ENCODE assay signal across 8 mouse cellular contexts in the genomic region with DNA sequence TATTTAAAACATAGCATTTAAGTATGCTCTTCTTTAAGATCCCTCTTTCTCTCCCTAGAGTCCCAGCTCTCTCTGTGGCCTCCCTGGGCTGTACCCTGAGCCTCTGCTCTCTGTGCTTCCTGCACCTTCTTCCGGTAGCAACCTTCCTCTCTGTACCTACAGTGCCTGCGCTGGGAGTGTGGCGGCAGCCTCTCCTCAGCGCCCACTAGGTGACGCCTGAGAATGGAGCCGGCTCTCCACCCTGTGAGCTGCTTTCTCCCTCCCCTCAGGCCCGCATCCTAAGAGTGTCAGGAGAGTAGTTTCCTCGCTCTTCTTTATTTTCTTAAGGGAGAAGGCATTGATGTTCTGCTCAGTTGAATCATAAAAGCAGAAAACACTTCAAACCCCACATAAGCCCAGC. TPM values are rescaled to one million over a fixed set of nuclear protein-coding genes. Genes with fewer than 3 reads are reported as not detected.
DNase-seq lines count a peak whose midpoint lies in the region; ATAC-seq and TF ChIP-seq lines count a peak whose summit lies in the region.

No protein-coding gene starts in this region.

- intact Hi-C loops in heart, postnatal 10 days (cut with DNase I): loop anchor here (2.0 kb wide), 2 partner anchors 323 to 469 kb away; no protein-coding TSS in a partner anchor
- intact Hi-C loops in heart, postnatal 25 days (cut with DNase I): loop anchor here (10.0 kb wide), 1 partner anchor 321 kb away; no protein-coding TSS in a partner anchor

- 7% methylated on average over 8 of the region's 8 CpGs for WGBS in forebrain, embryonic 13.5 days
- WGBS in kidney, embryonic 16.5 days: 5% methylated on average over 8 of the region's 8 CpGs
- WGBS in liver, postnatal 0 days (ENCODE audit: insufficient replicate concordance): 7% methylated on average over 8 of the region's 8 CpGs
- 9% methylated on average over 8 of the region's 8 CpGs for WGBS in stomach, embryonic 15.5 days

- H3K4me3 ChIP-seq in forebrain, embryonic 13.5 days: no peak overlapping the region
- H3K4me3 ChIP-seq in kidney, embryonic 16.5 days (ENCODE audit: low read length): no peak overlapping the region
- H3K4me3 ChIP-seq in liver, postnatal 0 days (ENCODE audit: low read depth, low read length): no peak overlapping the region
- H3K4me3 ChIP-seq in stomach, embryonic 15.5 days (replicated peaks): no peak overlapping the region

- ATAC-seq in forebrain, embryonic 13.5 days: peak; percentile 82
- ATAC-seq in kidney, embryonic 16.5 days (ENCODE audit: low FRiP score, low TSS enrichment): peak; percentile 92
- no peak for ATAC-seq in liver, postnatal 0 days
- ATAC-seq in stomach, embryonic 15.5 days (ENCODE audit: insufficient read depth, low FRiP score, low read depth): peak; percentile 79; the same call in 1 of the 2 replicates
- ATAC-seq in activated CD4-positive, CD25-positive, alpha-beta regulatory T cell, adult 4 months: no peak

- no peak overlapping the region for H3K9ac ChIP-seq in forebrain, embryonic 13.5 days
- H3K9ac ChIP-seq in kidney, embryonic 16.5 days (replicated peaks; ENCODE audit: low read length): no peak overlapping the region
- no peak overlapping the region for H3K9ac ChIP-seq in liver, postnatal 0 days (replicated peaks)
- no peak overlapping the region for H3K9ac ChIP-seq in stomach, embryonic 15.5 days

- peak; percentile 25 to 35 for DNase-seq in heart, postnatal 10 days
- no peak for DNase-seq in heart, postnatal 25 days (ENCODE audit: low spot score)
- DNase-seq in ZHBTc4 (ENCODE audit: low read depth, low spot score): peak; percentile 71
- peak; percentile 22 for DNase-seq in liver, postnatal 0 days

- H3K4me2 ChIP-seq in forebrain, embryonic 13.5 days: no peak overlapping the region
- H3K4me2 ChIP-seq in kidney, embryonic 16.5 days (replicated peaks; ENCODE audit: low read depth, low read length): no peak overlapping the region
- H3K4me2 ChIP-seq in liver, postnatal 0 days (ENCODE audit: low read depth, low read length): no peak overlapping the region
- H3K4me2 ChIP-seq in stomach, embryonic 15.5 days: no peak overlapping the region

- no peaks in the 10 kb centered on the region for H3K9me3 ChIP-seq in forebrain, embryonic 13.5 days (replicated peaks)
- no peaks in the 10 kb centered on the region for H3K9me3 ChIP-seq in kidney, embryonic 16.5 days (ENCODE audit: low read length)
- H3K9me3 ChIP-seq in liver, postnatal 0 days (ENCODE audit: low read length): no peaks in the 10 kb centered on the region
- H3K9me3 ChIP-seq in stomach, embryonic 15.5 days: no peaks in the 10 kb centered on the region

- no peaks in the 10 kb centered on the region for H3K4me1 ChIP-seq in forebrain, embryonic 13.5 days
- no peaks in the 10 kb centered on the region for H3K4me1 ChIP-seq in kidney, embryonic 16.5 days (ENCODE audit: insufficient read depth, low read length)
- no peaks in the 10 kb centered on the region for H3K4me1 ChIP-seq in liver, postnatal 0 days (ENCODE audit: insufficient read depth)
- H3K4me1 ChIP-seq in stomach, embryonic 15.5 days: no peaks in the 10 kb centered on the region

- TF ChIP-seq CTCF in liver, postnatal 0 days (IDR thresholded peaks at IDR 0.05; ENCODE audit: low read depth): peak; percentile 51

- no peak overlapping the region for H3K27ac ChIP-seq in forebrain, embryonic 13.5 days
- H3K27ac ChIP-seq in kidney, embryonic 16.5 days (ENCODE audit: low read length): no peak overlapping the region
- H3K27ac ChIP-seq in liver, postnatal 0 days (ENCODE audit: low read depth): no peak overlapping the region
- no peak overlapping the region for H3K27ac ChIP-seq in stomach, embryonic 15.5 days

- no peaks in the 10 kb centered on the region for H3K36me3 ChIP-seq in forebrain, embryonic 13.5 days (ENCODE audit: poor library complexity, severe bottlenecking)
- H3K36me3 ChIP-seq in kidney, embryonic 16.5 days (ENCODE audit: insufficient read depth, low read length): no peaks in the 10 kb centered on the region
- no peaks in the 10 kb centered on the region for H3K36me3 ChIP-seq in liver, postnatal 0 days (replicated peaks; ENCODE audit: insufficient read depth, low read length)
- H3K36me3 ChIP-seq in stomach, embryonic 15.5 days: no peaks in the 10 kb centered on the region

- H3K27me3 ChIP-seq in forebrain, embryonic 13.5 days: no peaks in the 10 kb centered on the region
- no peaks in the 10 kb centered on the region; the same call in 1 of the 2 replicates for H3K27me3 ChIP-seq in kidney, embryonic 16.5 days (ENCODE audit: insufficient read depth, low read length)
- no peaks in the 10 kb centered on the region for H3K27me3 ChIP-seq in liver, postnatal 0 days (ENCODE audit: insufficient read depth, low read length)
- H3K27me3 ChIP-seq in stomach, embryonic 15.5 days (replicated peaks): no peaks in the 10 kb centered on the region

- no peak for TF ChIP-seq EP300 in liver, postnatal 0 days (IDR thresholded peaks at IDR 0.05; ENCODE audit: low read depth)

RNA-seq across cellular contexts. Expression of gene Dmrt2, which starts 41.2 kb away (rescaled TPM):
- under 1 TPM; 0.36 to 0.42 TPM for total RNA-seq in heart, postnatal 10 days (2021)
- under 1 TPM; 0.14 to 0.18 TPM for total RNA-seq in heart, postnatal 25 days (2021)
- 0.26 and 0.43 TPM in 2 replicates for polyA plus RNA-seq in forebrain, embryonic 13.5 days (2015; fragmentation: Nextera tagmentation; extraction: Ambion mirVana)
- polyA plus RNA-seq in kidney, embryonic 16.5 days (2015; fragmentation: Nextera tagmentation; extraction: Ambion mirVana): 2.4 and 3.5 TPM in 2 replicates
- polyA plus RNA-seq in liver, postnatal 0 days (2015; fragmentation: Nextera tagmentation; extraction: Ambion mirVana): 0.27 and 0.63 TPM in 2 replicates
- polyA plus RNA-seq in stomach, embryonic 15.5 days (2015; fragmentation: Nextera tagmentation; extraction: Ambion mirVana): 1.2 TPM in 2 replicates
- not detected for polyA plus RNA-seq in activated CD4-positive, CD25-positive, alpha-beta regulatory T cell, adult 4 months (2017; shearing (Covaris generic))

Comparison
In these comparisons a context has a peak if more than half of its experiments do, and no peak if none do; other contexts are left out.
1. ATAC-seq: peak in forebrain, embryonic 13.5 days (single experiment), kidney, embryonic 16.5 days (single experiment) and stomach, embryonic 15.5 days (single experiment); none in liver, postnatal 0 days (single experiment) and activated CD4-positive, CD25-positive, alpha-beta regulatory T cell, adult 4 months (single experiment).